Mouse (Mus musculus) layer of hippocampus, adult 18-20 months (tissue): ENCODE results near the gene Dapk2. TPM values are rescaled to one million over a fixed set of nuclear protein-coding genes. Genes with fewer than 3 reads are reported as not detected.

ENCODE experiments used
- DNase-seq, 2 experiments: peaks; one replicate each; pipeline ENCODE4 v3.0.0; 2022; ENCODE audit warnings: low spot score in 2 of 2
- total RNA-seq, 2 experiments: library from RNA; stranded (reverse); gene quantifications; 2 replicates each; pipeline ENCODE4 v1.2.3; 2021

Gene Dapk2
- total RNA-seq, 2 experiments from 2014 or later = 0.76 to 0.92 TPM

DNA sequence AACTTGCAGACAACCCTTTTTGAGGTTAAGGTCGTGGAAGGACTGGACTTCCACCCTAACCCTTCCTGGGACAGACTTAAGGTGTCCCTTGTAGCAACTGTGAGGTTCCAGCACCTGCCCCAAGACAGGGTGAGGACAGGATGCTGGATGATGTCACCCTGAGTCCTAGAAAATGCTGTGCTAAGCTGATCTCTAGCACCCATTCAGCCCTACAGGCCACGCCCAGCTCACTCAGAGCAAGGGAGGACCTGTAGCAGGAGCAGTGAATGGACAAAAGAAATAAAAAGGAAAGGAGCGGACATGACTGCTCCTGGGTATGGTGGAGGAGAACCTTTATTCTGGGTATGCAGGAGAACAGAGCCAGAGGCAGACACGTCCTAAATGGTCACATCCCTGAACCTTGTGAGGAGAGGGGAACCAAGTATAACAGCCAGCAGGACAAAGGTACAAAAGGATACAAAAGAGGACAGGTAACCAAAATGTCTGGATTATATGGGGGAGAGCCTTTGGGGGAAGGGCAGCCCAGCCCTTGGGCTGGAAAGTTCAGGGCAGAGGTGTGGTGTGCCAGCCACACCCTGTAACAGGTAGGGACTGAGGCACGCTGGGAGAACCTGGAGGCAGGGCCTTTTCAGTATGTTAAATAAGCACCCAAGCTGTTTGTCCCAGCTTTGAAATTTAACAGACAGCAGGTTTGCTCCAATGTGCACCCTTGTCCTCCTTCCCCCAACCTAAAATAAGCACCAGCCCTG, 67.9 kb downstream of the Dapk2 start:
- DNase-seq = no peak

DNA sequence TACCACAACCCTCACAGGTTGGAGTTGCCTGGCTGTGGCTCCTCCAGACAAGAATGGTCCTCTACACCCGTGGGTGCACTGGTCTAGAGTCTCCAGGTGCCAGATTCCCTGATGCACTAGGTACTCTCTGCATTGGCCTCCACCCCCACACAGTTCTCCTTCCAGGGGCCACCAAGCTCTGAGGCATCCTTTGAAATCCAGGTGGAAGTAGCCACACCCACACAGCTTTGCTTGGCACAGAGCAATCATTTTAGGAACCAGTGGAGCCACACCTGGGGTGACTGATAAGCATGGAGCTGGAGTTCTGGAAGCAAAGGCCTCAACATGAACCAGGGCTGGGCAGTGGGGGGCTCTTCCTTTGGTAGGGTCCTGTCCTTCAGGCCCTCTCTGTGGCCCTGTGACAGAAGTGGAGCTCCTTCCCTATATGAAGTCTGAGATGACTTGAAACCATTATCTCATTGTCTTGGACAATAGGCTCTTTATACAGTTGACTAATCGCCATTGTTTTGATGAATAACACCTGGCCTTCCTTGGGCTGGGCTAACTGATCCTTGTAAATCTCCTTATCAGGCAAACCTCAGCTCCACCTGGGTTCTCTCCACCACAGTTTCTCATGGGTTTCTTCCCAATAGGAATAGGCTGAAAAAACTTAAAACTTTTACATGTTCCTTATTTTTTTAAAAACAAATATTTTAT, 70.6 kb downstream of the Dapk2 start:
- no peak for DNase-seq

DNA sequence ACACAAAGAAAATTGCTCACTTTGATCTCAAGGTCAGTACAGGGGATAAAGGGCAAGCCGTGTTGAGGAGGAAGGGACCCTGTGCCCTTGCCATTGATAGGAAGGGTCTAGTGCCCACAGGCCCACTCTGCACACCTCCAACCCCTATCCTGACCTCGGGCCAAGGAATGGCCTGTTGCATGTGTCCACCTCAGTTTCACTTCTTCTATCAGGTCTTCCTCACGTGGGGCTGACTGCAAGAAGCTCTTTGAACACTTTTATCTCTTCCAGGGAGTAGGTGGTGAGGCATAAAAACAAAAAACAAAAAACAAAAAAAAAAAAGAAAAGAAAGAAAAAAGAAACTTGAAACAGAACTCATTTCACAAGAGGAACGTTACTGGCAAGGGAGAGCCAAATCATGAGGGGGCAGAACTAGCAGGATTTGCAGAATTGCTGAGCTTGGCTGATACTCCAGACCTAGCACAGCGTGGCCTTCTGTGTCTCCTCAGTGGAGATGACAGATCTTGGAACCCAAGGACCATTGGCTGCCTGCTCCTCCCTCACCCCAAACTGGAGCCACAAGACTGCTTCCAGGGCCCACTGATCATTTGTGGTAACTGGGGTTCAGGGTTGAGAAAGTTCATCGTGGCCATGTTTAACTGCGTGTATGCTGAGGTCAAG, 73.9 kb downstream of the Dapk2 start:
- DNase-seq = no peak

DNA sequence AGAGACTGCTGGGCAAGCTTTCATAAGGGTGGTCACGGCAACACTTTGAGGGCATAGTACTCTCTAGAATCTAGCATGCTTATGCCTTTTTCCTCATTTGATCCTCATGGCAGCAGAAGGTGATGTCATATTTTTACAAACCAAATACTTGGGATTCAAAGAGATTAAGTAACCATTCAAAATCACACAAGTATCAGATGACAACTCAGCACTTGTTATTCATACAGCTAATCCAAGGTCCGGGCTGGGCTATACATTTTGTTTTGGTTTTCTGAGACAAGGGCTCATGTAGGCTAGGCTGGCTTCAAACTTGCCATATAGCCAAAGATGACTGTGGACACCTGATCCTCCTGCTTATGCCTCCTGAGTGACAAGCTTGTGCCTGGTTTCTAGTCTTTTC, 78.6 kb downstream of the Dapk2 start:
- DNase-seq = no peak

DNA sequence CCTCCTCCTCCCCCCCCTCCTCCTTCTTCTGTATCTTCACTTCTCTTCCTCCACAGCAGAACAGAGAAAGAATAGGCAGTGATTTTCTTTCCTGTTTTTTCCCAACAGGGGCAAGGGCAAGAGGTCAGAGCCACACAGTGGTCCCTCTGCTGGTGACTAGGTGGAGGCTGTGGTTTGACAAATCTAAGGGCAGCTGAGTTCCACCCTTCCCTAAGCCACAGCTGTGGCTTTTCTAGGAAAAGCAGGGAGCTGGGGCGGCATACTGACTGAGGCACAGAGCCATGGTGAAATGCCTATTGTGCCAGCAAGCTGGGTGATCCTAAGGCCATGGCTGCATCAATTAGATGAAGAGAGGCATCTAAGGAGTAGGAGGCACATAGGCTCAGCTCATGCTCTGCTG, 79.7 kb downstream of the Dapk2 start:
- no peak for DNase-seq

DNA sequence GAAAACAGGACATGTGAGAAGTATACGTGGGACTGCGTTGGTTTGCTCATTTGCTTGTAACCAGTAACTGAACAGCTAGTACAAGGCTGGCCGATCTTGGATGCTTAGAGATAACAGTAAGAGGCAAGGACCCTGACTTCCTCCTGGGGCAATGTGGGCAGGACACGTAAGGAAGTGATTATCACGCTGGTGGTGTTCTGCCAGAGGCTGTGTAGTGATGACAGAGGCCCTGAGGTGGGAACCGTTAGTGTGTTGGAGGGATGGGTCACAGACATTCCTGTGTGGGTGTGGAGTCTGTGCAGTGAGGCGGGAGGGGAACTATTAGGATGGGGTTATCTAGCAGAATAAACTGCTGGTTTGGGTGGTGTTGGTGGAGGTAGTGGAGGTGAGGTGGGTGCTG, 81.2 kb downstream of the Dapk2 start:
- DNase-seq = no peak

DNA sequence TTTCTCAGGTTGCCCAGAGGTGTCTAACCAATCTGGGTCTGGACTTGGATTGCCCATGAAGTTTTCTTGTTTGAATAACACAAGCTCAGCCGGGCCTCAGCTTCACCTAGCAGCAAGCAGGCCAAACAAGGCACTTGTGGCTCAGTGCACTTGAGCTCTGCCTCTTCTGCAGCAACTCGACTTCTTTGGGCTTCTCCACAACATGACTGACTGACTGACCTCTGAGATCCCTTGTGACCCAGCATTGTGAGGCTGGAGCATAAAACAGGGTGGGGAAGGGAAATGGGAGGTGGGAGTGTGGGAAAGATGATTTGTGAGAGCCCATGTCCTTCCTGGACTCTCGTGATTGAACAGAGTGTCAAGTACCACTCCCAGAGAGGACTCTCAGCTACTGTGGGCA, 81.7 kb downstream of the Dapk2 start:
- DNase-seq = no peak

DNA sequence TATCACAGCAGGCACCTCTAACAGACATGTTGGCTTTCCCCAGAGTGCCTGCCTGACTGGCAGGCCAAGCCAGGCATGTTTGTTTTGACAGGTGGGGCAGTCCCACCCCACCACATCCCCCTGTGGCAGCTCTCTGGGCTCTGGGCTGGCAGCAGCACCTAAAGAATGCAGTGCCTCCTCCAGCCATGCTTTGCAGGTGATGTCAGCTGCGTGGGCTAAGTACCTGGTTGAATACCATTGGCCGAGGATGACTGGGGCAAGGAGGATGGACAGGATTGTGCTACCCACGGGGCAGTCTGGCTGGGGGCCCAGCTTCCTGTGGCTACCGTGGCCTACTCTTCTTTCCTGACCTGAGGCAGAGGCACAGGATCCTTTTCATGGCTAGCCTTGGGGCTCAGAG, 82.5 kb downstream of the Dapk2 start:
- no peak for DNase-seq

DNA sequence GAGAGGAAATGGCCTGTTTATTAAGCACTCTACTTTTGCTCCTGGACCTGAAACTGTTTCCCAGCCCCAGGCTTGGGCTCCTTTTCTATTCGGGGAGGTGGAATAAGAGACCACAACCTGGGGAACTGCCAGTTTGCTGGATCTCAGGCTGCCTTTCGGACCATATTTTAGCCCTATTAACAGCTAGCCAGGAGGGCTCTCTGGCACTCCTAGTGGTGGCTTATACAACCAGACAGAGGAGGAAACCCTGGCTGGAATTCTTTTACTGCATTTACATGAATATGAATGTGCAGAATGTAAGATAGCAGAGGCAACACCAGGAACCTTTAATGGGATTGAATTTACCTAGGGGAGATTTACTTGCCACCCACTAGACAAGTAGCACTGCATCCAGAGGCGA, 83.0 kb downstream of the Dapk2 start:
- DNase-seq = peak in 1 of 2 experiments; percentile 14

DNA sequence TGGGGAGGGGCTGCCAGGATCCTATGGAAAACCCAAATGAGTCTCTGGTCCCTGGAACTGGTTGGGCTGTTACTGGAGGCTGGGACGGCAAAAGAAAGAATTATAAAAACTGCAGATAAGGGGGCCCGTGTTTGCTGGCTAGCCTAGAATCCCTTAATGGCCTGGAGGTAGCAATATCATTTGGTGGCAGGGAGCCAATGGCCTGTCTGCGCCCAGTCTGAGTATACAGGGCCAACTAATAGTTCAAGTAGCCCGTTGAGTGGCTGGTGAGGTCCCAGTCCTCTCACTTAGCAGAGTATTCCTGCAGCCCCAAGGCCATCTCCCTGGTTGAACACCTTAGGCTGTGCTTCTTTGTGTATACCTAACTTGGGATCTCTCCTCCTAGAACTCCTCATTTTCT, 83.7 kb downstream of the Dapk2 start:
- no peak for DNase-seq

DNA sequence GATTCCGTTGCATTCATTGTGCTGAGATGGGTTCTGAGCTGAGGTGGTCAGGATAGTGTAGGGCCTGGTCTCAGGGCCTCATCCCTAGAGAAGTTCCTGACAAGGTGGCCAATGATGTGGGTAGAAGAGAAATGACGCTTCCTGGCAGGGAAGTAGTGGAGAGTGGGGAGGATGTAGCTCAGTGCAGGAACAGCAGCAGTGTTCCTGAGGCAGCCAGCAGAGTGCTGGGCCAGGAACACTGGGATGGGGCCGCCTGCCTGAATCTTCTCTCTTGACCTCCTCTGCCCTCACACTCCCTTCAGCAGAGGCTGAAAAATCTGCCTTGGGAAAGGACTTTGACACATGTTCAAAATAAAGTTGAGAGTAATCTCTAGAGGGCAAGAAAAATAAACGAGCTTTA, 85.2 kb downstream of the Dapk2 start:
- DNase-seq = no peak

DNA sequence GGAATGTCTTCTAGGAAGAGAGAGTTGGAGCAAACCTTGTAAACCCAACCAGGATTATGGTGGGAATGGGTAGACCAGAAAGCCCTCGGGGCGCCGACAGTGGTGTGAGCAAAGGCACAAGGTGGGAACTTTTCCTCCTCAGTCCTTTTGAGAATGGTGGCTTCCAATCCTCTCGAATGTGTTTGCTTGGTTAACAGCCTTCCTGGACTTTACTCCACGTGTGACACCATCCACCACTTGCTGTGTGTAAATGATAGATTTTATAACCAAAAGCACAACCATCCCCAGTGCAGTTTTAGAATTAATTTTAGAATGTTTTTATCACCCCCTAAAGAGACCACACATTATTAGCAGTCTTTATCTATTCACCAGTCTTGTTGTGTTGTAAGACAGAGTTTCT, 86.1 kb downstream of the Dapk2 start:
- DNase-seq = no peak

DNA sequence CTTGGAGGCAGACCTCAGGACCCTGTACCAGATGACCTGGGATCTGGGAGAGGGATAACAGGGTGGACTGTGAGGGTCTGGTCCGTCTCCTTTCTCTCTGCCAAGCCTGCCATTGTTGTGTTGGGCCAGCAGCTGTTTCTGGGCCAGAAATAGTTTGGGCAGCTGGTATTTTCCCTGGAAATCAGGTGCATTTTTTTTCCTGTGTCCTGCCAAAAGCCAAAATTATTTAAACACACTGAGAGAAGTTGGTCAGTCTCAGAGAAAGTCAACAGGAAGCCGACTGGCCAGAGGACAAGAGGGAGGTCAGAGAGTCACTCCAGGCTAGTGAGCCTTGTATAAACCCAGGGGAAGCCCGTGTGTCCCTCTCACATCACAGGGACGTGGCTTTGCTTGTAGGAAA, 87.7 kb downstream of the Dapk2 start:
- no peak for DNase-seq

DNA sequence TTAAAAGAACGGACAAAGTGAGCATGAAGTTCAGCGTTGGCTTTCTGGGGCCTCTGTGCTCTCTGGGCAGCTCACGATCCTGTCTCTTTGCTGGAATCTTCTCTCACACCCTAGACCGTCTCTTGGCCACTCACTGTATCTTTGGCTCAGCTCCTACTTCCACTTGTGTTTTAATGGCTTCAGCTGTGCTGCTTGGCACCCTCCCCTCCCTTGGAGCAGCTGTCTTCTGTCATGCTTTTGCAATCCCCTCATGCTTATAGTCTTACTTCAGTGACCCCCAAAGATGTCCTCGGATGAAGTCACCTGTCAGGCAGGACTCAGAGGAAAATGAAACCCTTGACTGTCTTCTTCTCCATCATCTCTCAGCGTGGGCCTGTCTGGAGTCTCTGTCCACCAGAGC, 91.3 kb downstream of the Dapk2 start:
- DNase-seq = no peak

DNA sequence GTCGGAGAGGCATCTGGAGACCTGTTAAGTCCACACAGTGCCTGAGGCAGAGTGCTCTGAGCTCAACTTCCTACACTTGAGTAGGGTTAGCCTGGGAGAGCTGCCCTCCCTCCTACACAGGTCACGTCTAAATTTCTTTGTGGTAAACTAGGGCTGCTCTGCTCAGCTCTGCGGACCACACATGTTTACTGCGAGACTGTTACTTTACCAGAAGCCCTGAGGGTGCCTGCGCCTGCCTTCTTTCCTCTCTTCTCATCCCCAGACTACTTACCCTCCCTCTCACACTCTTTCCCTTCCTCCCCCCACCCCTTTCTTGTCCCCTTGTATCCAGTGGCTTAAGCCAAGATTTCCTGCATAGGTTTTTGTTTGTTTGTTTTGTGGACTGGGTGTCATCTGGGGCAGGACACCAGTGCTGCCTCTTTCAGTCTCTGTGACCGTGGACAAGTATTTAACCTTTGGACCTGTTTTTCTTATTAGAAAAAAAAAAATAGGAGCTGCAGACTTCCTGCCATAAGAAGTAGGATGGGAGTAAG, 93.2 kb downstream of the Dapk2 start:
- DNase-seq = no peak

DNA sequence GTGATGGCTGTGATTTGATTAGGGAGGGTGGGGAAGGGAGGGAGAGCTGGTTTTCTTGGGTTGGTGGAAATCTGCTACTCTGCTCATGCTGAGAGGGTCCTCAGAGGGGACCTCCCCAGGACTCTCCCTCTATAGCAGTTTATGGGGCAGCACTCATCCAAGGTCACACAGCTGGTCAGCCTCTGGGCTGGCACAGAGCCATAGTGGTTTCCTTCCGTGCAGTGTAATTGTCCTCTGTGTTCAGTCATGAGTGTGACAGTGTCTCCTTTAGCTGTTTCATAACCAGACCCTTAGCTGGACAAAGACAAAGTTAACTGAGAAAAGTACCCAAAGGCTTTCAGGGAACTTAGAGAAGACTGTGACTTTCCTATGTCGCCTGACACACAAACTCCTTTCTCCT, 103.7 kb downstream of the Dapk2 start:
- DNase-seq = no peak

DNA sequence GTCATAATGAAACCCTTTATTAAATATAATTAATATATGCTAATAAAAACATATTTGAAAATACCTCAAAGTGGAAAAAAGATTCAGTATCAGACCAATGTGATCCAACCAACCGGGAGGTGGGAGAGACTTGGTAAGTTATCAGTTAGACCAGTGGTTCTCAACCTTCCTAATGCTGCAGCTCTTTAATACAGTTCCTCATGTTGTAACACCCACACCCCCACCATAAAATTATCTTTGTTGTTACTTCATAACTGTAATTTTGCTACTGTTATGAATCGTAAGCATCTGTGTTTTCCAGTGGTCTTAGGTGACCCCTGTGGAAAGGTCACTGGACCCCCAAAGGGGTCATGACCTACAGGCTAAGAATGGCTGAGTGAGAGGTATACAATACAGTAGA, 105.7 kb downstream of the Dapk2 start:
- DNase-seq = no peak

DNA sequence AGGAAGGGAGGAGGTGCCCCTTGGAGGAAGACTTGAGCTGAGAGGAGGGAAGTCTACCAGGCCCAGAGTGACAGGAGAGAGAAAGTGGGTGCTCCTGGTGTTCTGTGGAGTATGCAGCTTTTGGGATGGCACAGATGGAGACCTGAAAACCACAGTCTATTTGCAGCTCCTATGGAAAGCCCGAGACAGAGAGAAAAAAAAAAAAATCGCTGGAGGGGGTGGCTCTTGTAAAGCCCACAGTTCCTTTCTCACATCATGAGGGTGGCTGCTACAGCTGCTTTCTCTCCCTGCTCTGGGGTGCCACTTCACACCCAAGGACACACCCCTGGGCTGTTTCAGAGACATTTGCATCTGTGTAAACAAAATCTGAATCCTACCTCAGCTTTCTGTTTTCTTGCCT, 107.6 kb downstream of the Dapk2 start:
- DNase-seq = no peak

DNA sequence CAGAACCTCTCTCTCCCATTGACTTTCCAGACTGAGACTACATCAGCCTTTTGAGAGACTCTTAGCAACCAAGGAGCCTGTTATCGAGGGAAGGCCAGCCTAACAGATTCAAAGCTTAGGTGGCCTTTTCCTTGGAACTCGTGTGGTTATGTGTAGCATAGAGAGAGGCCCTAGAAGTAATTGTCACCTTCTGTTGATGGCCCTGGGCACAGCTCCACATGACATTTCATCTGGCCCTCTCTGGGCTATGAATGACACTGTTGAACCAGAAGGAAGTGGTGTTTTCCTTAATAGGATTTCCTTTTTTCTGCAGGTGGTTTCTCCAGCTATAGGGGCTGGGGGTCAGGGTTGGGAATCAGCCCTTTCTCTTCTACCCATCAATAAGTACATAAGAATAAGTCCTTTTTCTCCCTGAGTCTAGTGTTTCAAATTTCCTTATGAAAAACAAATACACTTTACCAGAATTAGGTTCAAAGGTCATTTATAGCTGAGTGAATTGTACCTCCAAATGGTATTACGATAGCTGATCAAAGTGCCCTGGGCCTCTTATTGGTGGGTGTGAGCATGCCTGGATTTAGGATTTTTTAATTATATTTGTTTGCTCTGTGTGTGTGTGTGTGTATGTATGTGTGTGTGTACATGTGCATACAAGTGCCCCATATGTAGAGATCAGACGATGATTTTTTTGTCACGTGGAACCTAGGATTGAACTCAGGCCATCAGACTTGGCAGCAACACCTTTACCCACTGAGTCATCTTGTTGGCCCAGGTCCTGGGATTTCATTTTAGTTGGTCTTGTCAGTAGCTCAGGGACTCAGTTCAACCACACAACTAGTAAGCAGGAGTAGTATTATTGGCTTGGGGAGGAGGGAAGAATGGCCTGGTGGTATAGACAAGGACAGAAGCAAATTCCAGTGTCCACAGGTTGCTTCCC, 108.5 kb downstream of the Dapk2 start:
- peak in 1 of 2 experiments; percentile 48 for DNase-seq

DNA sequence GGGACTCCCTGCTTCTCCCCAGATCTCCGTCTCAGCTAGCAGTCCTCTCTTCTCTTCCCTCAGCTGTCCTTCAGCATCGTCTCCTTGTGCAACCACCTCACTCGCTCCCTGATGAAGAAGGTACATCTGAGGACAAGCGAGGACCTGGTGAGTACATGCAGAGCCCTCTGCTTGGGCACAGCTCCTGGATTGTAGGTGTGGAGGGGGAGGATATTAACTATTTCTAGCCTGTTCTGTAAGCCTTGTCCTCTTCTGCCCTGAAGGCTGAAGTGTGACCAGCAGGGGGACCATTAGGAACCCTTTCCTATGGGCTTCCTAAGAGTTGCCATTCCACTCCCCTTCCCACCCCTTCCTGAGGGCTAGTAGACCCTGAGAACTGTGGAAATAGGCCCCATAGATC, 110.8 kb downstream of the Dapk2 start:
- no peak for DNase-seq

DNA sequence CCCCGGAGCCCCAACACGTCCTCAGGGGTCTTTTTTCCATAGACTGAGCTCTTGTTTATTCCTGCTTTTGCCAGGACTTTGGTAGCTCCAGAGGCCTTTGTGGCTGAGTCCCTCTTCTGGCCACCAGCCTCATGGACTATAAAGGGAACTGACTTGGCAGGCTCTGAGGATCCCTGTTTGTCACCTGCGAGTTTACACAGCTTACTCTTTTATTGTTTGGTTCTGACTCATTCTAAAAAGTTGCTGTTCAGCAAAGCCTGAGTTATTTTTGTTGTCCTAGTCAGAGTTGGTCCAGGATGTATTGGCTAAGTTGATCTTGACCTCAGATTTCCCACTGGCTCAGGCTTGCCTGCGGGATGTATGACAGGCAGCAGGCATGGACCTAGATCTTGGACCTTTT, 112.0 kb downstream of the Dapk2 start:
- no peak for DNase-seq
